Mouse (Mus musculus) forebrain, embryonic 12.5 days (tissue): ENCODE results near the gene Vmn2r93. TPM values are rescaled to one million over a fixed set of nuclear protein-coding genes. Genes with fewer than 3 reads are reported as not detected.

Source experiments
- ATAC-seq: fragments of 200-750 bp; cut with Nextera tagmentation; 2 replicates; pipeline ENCODE4 v1.8.0; 2017; ENCODE audit warnings: moderate TSS enrichment; ENCODE audit not compliant: low FRiP score
- H3K27ac ChIP-seq: fragments of 300-500 bp; sonication (generic); 2 replicates; pipeline ENCODE4 v1.5.1; 2016; ENCODE audit warnings: mild to moderate bottlenecking
- H3K27me3 ChIP-seq: fragments of 300-500 bp; sonication (generic); 2 replicates; pipeline ENCODE4 v1.6.1; 2016; ENCODE audit warnings: mild to moderate bottlenecking
- H3K36me3 ChIP-seq: fragments of 300-500 bp; sonication (generic); replicated peaks from 2 replicates; pipeline ENCODE4 v1.6.1; 2016; ENCODE audit warnings: mild to moderate bottlenecking
- H3K4me1 ChIP-seq: fragments of 300-500 bp; sonication (generic); 2 replicates; pipeline ENCODE4 v1.6.1; 2016
- H3K4me2 ChIP-seq: fragments of 300-500 bp; sonication (generic); 2 replicates; pipeline ENCODE4 v1.6.1; 2016; ENCODE audit warnings: mild to moderate bottlenecking, moderate library complexity
- H3K4me3 ChIP-seq: fragments of 300-500 bp; sonication (generic); replicated peaks from 2 replicates; pipeline ENCODE4 v1.5.1; 2016; ENCODE audit warnings: mild to moderate bottlenecking
- H3K9ac ChIP-seq: fragments of 300-500 bp; sonication (generic); 2 replicates; pipeline ENCODE4 v1.6.1; 2016; ENCODE audit warnings: mild to moderate bottlenecking
- H3K9me3 ChIP-seq: fragments of 300-500 bp; sonication (generic); 2 replicates; pipeline ENCODE4 v1.6.1; 2016
- WGBS: fragments of 180-500 bp; shearing (Covaris S2); methylation state at CpG from one replicate; pipeline ENCODE4 v1.1.7; 2016; 5-methylcytosine and 5-hydroxymethylcytosine counted together
- polyA plus RNA-seq: library from polyadenylated mRNA; unstranded; fragments of >200 nt; fragmentation: Nextera tagmentation; extraction: Ambion mirVana; gene quantifications from 2 replicates; pipeline ENCODE4 v1.2.1, GENCODE M21; 2016

Vmn2r93 gene
- polyA plus RNA-seq = not detected in 2 replicates

- ATAC-seq = no peak
- Histone ChIP-seq H3K4me1 (no peaks in the 10 kb centered on the region), H3K9me3 (peaks cover 5% of the 10 kb centered on the region; the same call in 1 of the 2 replicates), H3K36me3 (no peaks in the 10 kb centered on the region), H3K4me2 (no peak within 1 kb of the TSS), H3K27ac (no peak within 1 kb of the TSS), H3K4me3 (no peak within 1 kb of the TSS), H3K27me3 (no peaks in the 10 kb centered on the region), H3K9ac (no peak within 1 kb of the TSS)
- 43% methylated on average over 1 of the region's 1 CpGs for WGBS
Measured at GRCm38 (mm10) chr17:18297799-18298198, at the start of gene Vmn2r93. TSS of gene Vmn2r93 (plus strand) at chr17:18298099.

- 67% methylated on average over 2 of the region's 2 CpGs for WGBS
Measured at GRCm38 (mm10) chr17:18277656-18278055, 20.2 kb upstream of the Vmn2r93 start, which contains the start of gene Vmn2r94. TSS of gene Vmn2r94 (minus strand) at chr17:18277756.

GRCm38 (mm10) chr17:18323031-18323430 lies 25.1 kb downstream of the Vmn2r93 start:
- no peaks in the 10 kb centered on the region for H3K4me1 ChIP-seq
- no peak overlapping the region for H3K4me2 ChIP-seq
- no peak for ATAC-seq
- H3K9ac ChIP-seq = no peak overlapping the region
- no peak overlapping the region for H3K27ac ChIP-seq
- peaks cover 15% of the 10 kb centered on the region for H3K9me3 ChIP-seq
- H3K36me3 ChIP-seq = no peaks in the 10 kb centered on the region
- no peak overlapping the region for H3K4me3 ChIP-seq
- H3K27me3 ChIP-seq = no peaks in the 10 kb centered on the region
- WGBS = 87% methylated on average over 2 of the region's 2 CpGs

More at GRCm38 (mm10) chr17:18277656-18278055, 20.2 kb upstream of the Vmn2r93 start, which contains the start of gene Vmn2r94:
- Histone ChIP-seq H3K4me3 (no peak within 1 kb of the TSS), H3K4me1 (no peaks in the 10 kb centered on the region), H3K27me3 (no peaks in the 10 kb centered on the region), H3K36me3 (no peaks in the 10 kb centered on the region), H3K27ac (no peak within 1 kb of the TSS), H3K4me2 (no peak within 1 kb of the TSS), H3K9ac (no peak within 1 kb of the TSS), H3K9me3 (peaks cover 7% of the 10 kb centered on the region; the same call in 1 of the 2 replicates)
- no peak for ATAC-seq

- no peaks in the 10 kb centered on the region for H3K27me3 ChIP-seq
- WGBS = 64% methylated on average over 1 of the region's 1 CpGs
- H3K9ac ChIP-seq = no peak overlapping the region
- no peaks in the 10 kb centered on the region for H3K4me1 ChIP-seq
- peaks cover 7% of the 10 kb centered on the region for H3K9me3 ChIP-seq
- no peaks in the 10 kb centered on the region for H3K36me3 ChIP-seq
- no peak overlapping the region for H3K4me3 ChIP-seq
- H3K27ac ChIP-seq = no peak overlapping the region
- no peak for ATAC-seq
- no peak overlapping the region for H3K4me2 ChIP-seq
Measured at GRCm38 (mm10) chr17:18360007-18360406, 62.1 kb downstream of the Vmn2r93 start.

GRCm38 (mm10) chr17:18360602-18361001 lies 62.7 kb downstream of the Vmn2r93 start:
- no peak for ATAC-seq
- Histone ChIP-seq H3K9me3 (peaks cover 9% of the 10 kb centered on the region), H3K4me3 (no peak overlapping the region), H3K27ac (no peak overlapping the region), H3K9ac (no peak overlapping the region), H3K27me3 (no peaks in the 10 kb centered on the region), H3K4me2 (no peak overlapping the region), H3K36me3 (no peaks in the 10 kb centered on the region), H3K4me1 (no peaks in the 10 kb centered on the region)
- 61% methylated on average over 3 of the region's 3 CpGs for WGBS

Other genes with a start within 250 kb of the Vmn2r93 start
- not detected in 2 replicates for gene Vmn2r124, start 248.7 kb upstream of the Vmn2r93 start, polyA plus RNA-seq
- not detected in 2 replicates for gene Vmn2r91, start 213.1 kb upstream of the Vmn2r93 start, polyA plus RNA-seq
- gene Vmn2r92, start 146.2 kb upstream of the Vmn2r93 start, polyA plus RNA-seq = not detected in 2 replicates
- not detected in 2 replicates for gene Vmn2r94, start 20.3 kb upstream of the Vmn2r93 start, polyA plus RNA-seq
- not detected in 2 replicates for gene Vmn2r95, start 126.0 kb downstream of the Vmn2r93 start, polyA plus RNA-seq